Comparison of ENCODE assay signal across 25 mouse cellular contexts in genomic region chr6:18300781-18301180, GRCm38 (mm10).
DNase-seq lines count a peak whose midpoint lies in the region; ATAC-seq lines count a peak whose summit lies in the region.
"Had no signal": no experiment of that assay in that cellular context is flagged by ENCODE, and none has a peak within 500 bp of the region (broad histone marks: within the 10 kb centered on the region; RNA-seq: fewer than 3 reads in every experiment).

No protein-coding gene starts in this region.

- H3K9ac ChIP-seq in liver, embryonic 11.5 days (ENCODE audit: low read depth, low read length) = no peak overlapping the region
- no peak overlapping the region for H3K9ac ChIP-seq in liver, embryonic 12.5 days
- H3K9ac ChIP-seq in liver, embryonic 16.5 days (ENCODE audit: low read depth, low read length) = no peak overlapping the region
- H3K9ac ChIP-seq in hindbrain, embryonic 11.5 days (ENCODE audit: low read depth, low read length) = no peak overlapping the region
- H3K9ac ChIP-seq: heart, embryonic 12.5 days had no signal

- no peak for DNase-seq in liver, embryonic 11.5 days (ENCODE audit: low spot score)
- no peak for DNase-seq in liver
- DNase-seq in frontal cortex, adult 2 months (ENCODE audit: extremely low spot score in 1 of 2, low spot score in 1 of 2) = no peak
- no peak for DNase-seq in ovary, postnatal 36 days (ENCODE audit: low spot score)
- no peak for DNase-seq in hindbrain, embryonic 11.5 days (ENCODE audit: low spot score)
- no peak for DNase-seq in adrenal gland, adult 18-20 months (ENCODE audit: low spot score in 2 of 2)
- DNase-seq: adrenal gland, adult 8-10 months; adrenal gland, postnatal 36 days; B cell, adult 2 months; cerebellum, adult 11-12 months; cerebellum, adult 9-11 months; cerebellum, postnatal 36 days; gastrocnemius, postnatal 14 days had no signal

- 29% methylated on average over 2 of the region's 2 CpGs for WGBS in liver, embryonic 11.5 days
- WGBS in liver, embryonic 12.5 days (ENCODE audit: insufficient replicate concordance) = 15% methylated on average over 2 of the region's 2 CpGs
- WGBS in liver, embryonic 16.5 days (ENCODE audit: insufficient replicate concordance) = 12% methylated on average over 2 of the region's 2 CpGs
- 74% methylated on average over 2 of the region's 2 CpGs for WGBS in hindbrain, embryonic 11.5 days

- H3K9me3 ChIP-seq in liver, embryonic 11.5 days (ENCODE audit: control insufficient read depth, low read length) = no peaks in the 10 kb centered on the region
- H3K9me3 ChIP-seq in liver, embryonic 12.5 days (replicated peaks) = no peaks in the 10 kb centered on the region
- H3K9me3 ChIP-seq in liver, embryonic 16.5 days (replicated peaks; ENCODE audit: control insufficient read depth, low read length) = no peaks in the 10 kb centered on the region
- H3K9me3 ChIP-seq in hindbrain, embryonic 11.5 days (ENCODE audit: control insufficient read depth, low read length) = no peaks in the 10 kb centered on the region
- H3K9me3 ChIP-seq: embryonic facial prominence, embryonic 10.5 days; forebrain, embryonic 10.5 days; G1E; heart, embryonic 12.5 days; hindbrain, embryonic 10.5 days had no signal

- peak; percentile 87 for ATAC-seq in liver, embryonic 11.5 days (replicated peaks; ENCODE audit: low FRiP score)
- ATAC-seq in liver, embryonic 12.5 days = peak; percentile 83
- peak; percentile 76 for ATAC-seq in liver, embryonic 16.5 days (ENCODE audit: low read depth)
- ATAC-seq in hindbrain, embryonic 11.5 days (ENCODE audit: low FRiP score) = no peak
- ATAC-seq: CD4-positive, CD25-positive, alpha-beta regulatory T cell, adult 4 months; forebrain, embryonic 16.5 days; hindbrain, embryonic 16.5 days; inflammation-experienced regulatory T-cells, adult 6 months; Patski had no signal

- no peaks in the 10 kb centered on the region for H3K4me1 ChIP-seq in liver, embryonic 11.5 days (replicated peaks; ENCODE audit: control insufficient read depth, insufficient read depth, low read length)
- peaks cover 11% of the 10 kb centered on the region; the same call in 1 of the 2 replicates for H3K4me1 ChIP-seq in liver, embryonic 12.5 days
- no peaks in the 10 kb centered on the region for H3K4me1 ChIP-seq in liver, embryonic 16.5 days (ENCODE audit: control insufficient read depth, low read depth, low read length)
- no peaks in the 10 kb centered on the region for H3K4me1 ChIP-seq in hindbrain, embryonic 11.5 days (replicated peaks; ENCODE audit: control insufficient read depth, insufficient read depth, low read length)
- H3K4me1 ChIP-seq: heart, embryonic 12.5 days; hindbrain, embryonic 10.5 days had no signal

- H3K4me2 ChIP-seq in liver, embryonic 11.5 days = no peak overlapping the region
- peak overlapping the region; percentile 37 for H3K4me2 ChIP-seq in liver, embryonic 12.5 days
- H3K4me2 ChIP-seq in liver, embryonic 16.5 days (ENCODE audit: low read depth, low read length) = no peak overlapping the region
- no peak overlapping the region for H3K4me2 ChIP-seq in hindbrain, embryonic 11.5 days (replicated peaks; ENCODE audit: low read depth, low read length)
- H3K4me2 ChIP-seq: heart, embryonic 12.5 days had no signal

- H3K27ac ChIP-seq in liver, embryonic 11.5 days (ENCODE audit: low read depth, low read length) = no peak overlapping the region
- H3K27ac ChIP-seq in liver, embryonic 12.5 days = no peak overlapping the region
- no peak overlapping the region for H3K27ac ChIP-seq in liver, embryonic 16.5 days (ENCODE audit: low read length)
- no peak overlapping the region for H3K27ac ChIP-seq in hindbrain, embryonic 11.5 days (ENCODE audit: low read depth, low read length)
- H3K27ac ChIP-seq: embryonic facial prominence, embryonic 10.5 days; forebrain, embryonic 10.5 days; hindbrain, embryonic 10.5 days had no signal

- H3K4me3 ChIP-seq in liver, embryonic 11.5 days (ENCODE audit: low read depth, low read length) = no peak overlapping the region
- H3K4me3 ChIP-seq in liver, embryonic 12.5 days = no peak overlapping the region
- no peak overlapping the region for H3K4me3 ChIP-seq in liver, embryonic 16.5 days (ENCODE audit: low read depth, low read length)
- H3K4me3 ChIP-seq in hindbrain, embryonic 11.5 days (ENCODE audit: low read depth, low read length) = no peak overlapping the region
- H3K4me3 ChIP-seq: embryonic facial prominence, embryonic 10.5 days; forebrain, embryonic 10.5 days; heart, embryonic 12.5 days; hindbrain, embryonic 10.5 days had no signal

- H3K36me3 ChIP-seq in liver, embryonic 11.5 days (ENCODE audit: control insufficient read depth, insufficient read depth, low read length) = no peaks in the 10 kb centered on the region
- no peaks in the 10 kb centered on the region for H3K36me3 ChIP-seq in liver, embryonic 12.5 days
- no peaks in the 10 kb centered on the region for H3K36me3 ChIP-seq in liver, embryonic 16.5 days (ENCODE audit: control insufficient read depth, insufficient read depth)
- H3K36me3 ChIP-seq in hindbrain, embryonic 11.5 days (ENCODE audit: control insufficient read depth, insufficient read depth, low read length) = no peaks in the 10 kb centered on the region
- H3K36me3 ChIP-seq: embryonic facial prominence, embryonic 10.5 days; forebrain, embryonic 10.5 days; G1E; heart, embryonic 12.5 days; hindbrain, embryonic 10.5 days had no signal

- no peaks in the 10 kb centered on the region for H3K27me3 ChIP-seq in liver, embryonic 11.5 days (replicated peaks; ENCODE audit: control insufficient read depth, insufficient read depth, low read length)
- no peaks in the 10 kb centered on the region for H3K27me3 ChIP-seq in liver, embryonic 12.5 days (replicated peaks)
- no peaks in the 10 kb centered on the region for H3K27me3 ChIP-seq in liver, embryonic 16.5 days (ENCODE audit: control insufficient read depth, insufficient read depth, low read depth, low read length)
- H3K27me3 ChIP-seq in hindbrain, embryonic 11.5 days (ENCODE audit: control insufficient read depth, insufficient read depth, low read length) = no peaks in the 10 kb centered on the region
- H3K27me3 ChIP-seq: heart, embryonic 12.5 days; Patski had no signal
